Mouse (Mus musculus): ENCODE data around the gene Serpina16.

DNA sequence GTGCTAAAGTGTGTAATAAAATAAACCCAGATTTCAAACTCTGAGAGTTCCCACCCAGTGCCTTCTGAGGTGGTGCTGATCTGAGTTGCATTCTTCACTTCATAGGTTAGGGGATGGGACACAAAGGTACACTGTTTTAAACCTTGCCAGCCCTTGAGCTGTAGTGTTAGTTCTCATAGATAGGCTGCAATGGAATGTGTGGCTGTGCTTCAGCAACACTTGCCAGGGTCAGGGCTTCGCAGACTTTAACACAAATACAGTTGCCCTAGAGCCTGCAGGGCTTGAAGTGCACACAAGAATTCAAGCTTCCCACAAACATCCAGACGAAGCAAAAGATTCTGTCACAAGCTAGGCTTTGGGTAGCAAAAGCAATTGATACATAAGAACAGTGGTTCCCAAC lies 5.0 kb downstream of the Serpina16 start:
- TF ChIP-seq EP300 (IDR thresholded peaks at IDR 0.05), result peak; percentile 31
- no peak for TF ChIP-seq CTCF (IDR thresholded peaks at IDR 0.05)

Measured in lung, postnatal 0 days (tissue).